Mouse (Mus musculus) right cerebral cortex, postnatal 10 days (tissue): ENCODE results near the gene Eif2ak4.

ENCODE experiments used
- DNase-seq, 2 experiments: peaks; one replicate each; pipeline ENCODE4 v3.0.0; 2021; ENCODE audit warnings: low spot score in 2 of 2

Gene Eif2ak4

GRCm38 (mm10) chr2:118388341-118389335 is at the start of gene Eif2ak4:
Eif2ak4 (plus strand) TSS chr2:118388618.
- DNase-seq, result peak; percentile 99

GRCm38 (mm10) chr2:118341295-118341694 is 47.1 kb upstream of the Eif2ak4 start:
- no peak for DNase-seq

- no peak for DNase-seq
Measured at GRCm38 (mm10) chr2:118343897-118344296, 44.5 kb upstream of the Eif2ak4 start.

GRCm38 (mm10) chr2:118345535-118345934 is 42.9 kb upstream of the Eif2ak4 start:
- DNase-seq, result no peak

- no peak for DNase-seq
Measured at GRCm38 (mm10) chr2:118353498-118353897, 34.9 kb upstream of the Eif2ak4 start.

- no peak for DNase-seq
Measured at GRCm38 (mm10) chr2:118353916-118354403, 34.5 kb upstream of the Eif2ak4 start.

- DNase-seq, result no peak
Measured at GRCm38 (mm10) chr2:118355138-118355719, 33.2 kb upstream of the Eif2ak4 start.

- no peak for DNase-seq
Measured at GRCm38 (mm10) chr2:118371841-118372240, 16.6 kb upstream of the Eif2ak4 start.

- no peak for DNase-seq
Measured at GRCm38 (mm10) chr2:118372561-118372900, 15.9 kb upstream of the Eif2ak4 start.

- DNase-seq, result peak; percentile 71 to 73
Measured at GRCm38 (mm10) chr2:118372901-118373571, 15.4 kb upstream of the Eif2ak4 start, which contains the start of gene Gpr176. Gpr176 (minus strand) TSS chr2:118373419.

- peak; percentile 94 to 96 for DNase-seq
Measured at GRCm38 (mm10) chr2:118373572-118374279, 14.7 kb upstream of the Eif2ak4 start.

- DNase-seq, result no peak
Measured at GRCm38 (mm10) chr2:118375522-118375921, 12.9 kb upstream of the Eif2ak4 start.

GRCm38 (mm10) chr2:118375931-118376330 is 12.5 kb upstream of the Eif2ak4 start:
- no peak for DNase-seq

- DNase-seq, result no peak
Measured at GRCm38 (mm10) chr2:118379756-118380155, 8.7 kb upstream of the Eif2ak4 start.

GRCm38 (mm10) chr2:118383387-118383786 is 5.0 kb upstream of the Eif2ak4 start:
- DNase-seq, result no peak

GRCm38 (mm10) chr2:118389569-118389968 is 1.2 kb downstream of the Eif2ak4 start:
- no peak for DNase-seq

GRCm38 (mm10) chr2:118390072-118390471 is 1.7 kb downstream of the Eif2ak4 start:
- no peak for DNase-seq

GRCm38 (mm10) chr2:118391201-118391600 is 2.8 kb downstream of the Eif2ak4 start:
- DNase-seq, result no peak

- no peak for DNase-seq
Measured at GRCm38 (mm10) chr2:118399751-118400150, 11.3 kb downstream of the Eif2ak4 start.

- no peak for DNase-seq
Measured at GRCm38 (mm10) chr2:118401834-118402727, 13.7 kb downstream of the Eif2ak4 start.
